Mouse (Mus musculus) neural tube, embryonic 10.5 days (tissue): Measurements from ENCODE around the gene Plcd4.

Experiments used
- DNase-seq: peaks from one replicate; pipeline ENCODE4 v3.0.0-alpha.2; 2017; ENCODE audit warnings: low spot score; ENCODE audit errors: extremely low spot score

The Plcd4 gene

GRCm38 (mm10) chr1:74594434-74594833 lies 51.7 kb downstream of the Plcd4 start:
- DNase-seq = no peak

GRCm38 (mm10) chr1:74600501-74601266 lies 58.0 kb downstream of the Plcd4 start:
- no peak for DNase-seq

DNA sequence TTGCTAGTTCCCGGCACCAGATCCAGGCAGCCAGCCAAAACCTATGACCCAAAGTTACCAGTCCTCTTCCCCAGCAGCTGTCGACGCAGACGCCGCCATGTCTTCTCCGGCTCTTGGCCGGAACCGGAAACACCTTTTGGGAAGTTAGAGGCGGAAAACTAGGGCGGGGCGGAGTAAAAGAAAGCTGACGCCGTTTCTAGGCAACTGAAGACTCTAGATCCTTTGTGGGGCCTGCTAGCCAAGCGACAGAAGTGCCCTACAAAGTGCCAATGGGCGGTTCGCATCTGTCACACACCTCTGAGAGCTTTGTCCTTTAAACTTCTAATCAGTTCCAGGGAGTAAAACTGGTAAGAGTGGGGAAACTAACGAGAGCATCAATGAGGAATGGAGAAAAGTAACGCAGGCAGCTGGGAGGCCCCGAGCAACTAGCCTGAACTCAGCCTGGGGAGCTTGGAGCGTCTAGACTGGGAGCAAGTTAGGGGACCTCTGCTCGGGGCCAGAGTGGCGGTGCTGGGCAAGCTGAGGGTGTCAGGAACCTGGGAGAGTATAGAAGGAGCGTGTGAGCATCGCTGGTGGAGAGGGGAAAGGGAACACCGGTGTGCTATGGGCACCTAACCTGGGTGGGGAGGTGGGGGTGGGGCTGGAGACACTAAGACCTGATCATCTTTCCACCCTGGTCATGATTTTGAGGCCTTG lies 58.7 kb downstream of the Plcd4 start, which contains the start of the genes Rnf25 and Stk36:
TSS of gene Rnf25 (minus strand) at position 131 of the 696 bp plus-strand sequence.
TSS of gene Stk36 (plus strand) at position 179 of the 696 bp plus-strand sequence.
- peak; percentile 81 for DNase-seq
